Mouse (Mus musculus) ES-Bruce4 (cell line): ENCODE measurements at regions not wholly inside any gene's neighbourhood (a gene's known extent, or its start where the extent isn't known, plus 50 kb on each side); places are given as distances from the start of the nearest gene placed in this dataset.

Experiments used
- EP300 ChIP-seq: IDR thresholded peaks from 2 replicates; pipeline ENCODE4 v1.6.1; 2011; ENCODE audit warnings: low read depth, low read length; ENCODE audit not compliant: insufficient read depth
- POLR2A ChIP-seq: IDR thresholded peaks from one replicate; pipeline ENCODE4 v1.8.1; 2011; ENCODE audit warnings: low read length; ENCODE audit not compliant: insufficient read depth

DNA sequence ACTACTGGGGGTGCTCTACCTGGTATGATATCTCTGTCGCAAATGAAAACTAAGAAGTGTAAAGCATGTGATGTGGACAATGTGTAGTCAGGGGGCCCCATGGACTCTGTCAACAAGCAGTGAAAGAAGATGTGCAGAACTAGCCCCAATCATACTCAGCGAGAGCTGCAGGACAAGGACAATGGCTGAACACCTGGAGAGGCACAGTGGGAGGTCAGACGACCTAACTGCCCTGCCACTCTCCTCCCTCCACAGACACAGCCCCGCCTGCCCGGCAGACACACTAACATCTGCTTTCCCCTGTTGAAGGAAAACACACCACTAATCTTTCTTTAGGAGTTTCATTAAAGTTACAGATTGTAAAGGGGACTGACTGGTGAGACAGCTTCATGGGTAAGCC, 675.1 kb downstream of the Epm2a start:
- TF ChIP-seq EP300, result peak; percentile 67; the same call in 1 of the 2 replicates
- no peak for TF ChIP-seq POLR2A
